Mouse (Mus musculus): ENCODE measurements around the gene Pwwp2b. TPM values are rescaled to one million over a fixed set of nuclear protein-coding genes. Genes with fewer than 3 reads are reported as not detected.

Gene Pwwp2b
- total and polyA plus RNA-seq, 3 experiments, result 1.9 to 4.3 TPM; not detected in 1

DNA sequence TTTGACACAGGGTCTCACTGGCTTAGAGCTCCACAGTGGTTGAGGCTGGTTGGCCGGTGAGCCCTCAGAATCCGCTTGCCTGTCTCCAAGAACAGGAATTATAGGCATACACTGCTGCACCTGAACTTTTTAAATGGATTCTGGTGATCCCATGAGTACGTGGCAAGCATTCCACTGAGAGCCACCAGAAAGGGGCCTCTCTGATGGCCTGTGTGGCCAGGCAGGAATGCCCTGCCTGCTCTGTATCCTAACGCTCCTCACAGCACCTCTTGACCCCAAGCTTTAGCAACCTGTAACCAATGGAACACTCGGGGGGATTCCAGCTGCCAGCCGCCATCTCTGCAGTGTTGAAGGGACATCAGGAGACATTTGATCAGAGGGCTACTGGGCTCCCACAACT, 36.5 kb upstream of the Pwwp2b start:
- Histone ChIP-seq H3K4me3 (ENCODE audit: control insufficient read depth in 1 of 2, insufficient read depth in 1 of 2, low read depth in 2 of 2, low read length in 2 of 2) (no peak overlapping the region), H3K36me3 (ENCODE audit: control insufficient read depth in 1 of 2, insufficient read depth in 2 of 2, low read length in 2 of 2) (peaks cover 0 to 5% of the 10 kb centered on the region in 2 experiments; a peak in 2 of 4 replicates), H3K27me3 (ENCODE audit: control insufficient read depth in 1 of 2, insufficient read depth in 2 of 2, low read length in 2 of 2) (peaks cover 0 to 3% of the 10 kb centered on the region in 2 experiments; a peak in 1 of 4 replicates), H3K27ac (ENCODE audit: control insufficient read depth, low read depth, low read length) (no peak overlapping the region), H3K9ac (ENCODE audit: control insufficient read depth, low read depth, low read length, poor library complexity, severe bottlenecking) (no peak overlapping the region), H3K79me2 (ENCODE audit: control insufficient read depth, insufficient read depth, low read length, poor library complexity) (no peaks in the 10 kb centered on the region; the same call in 1 of the 2 replicates), H3K4me1 (ENCODE audit: control insufficient read depth in 1 of 2, insufficient read depth in 2 of 2, low read length in 2 of 2) (peaks cover 0 to 9% of the 10 kb centered on the region in 2 experiments; a peak in 2 of 4 replicates), H3K9me3 (replicated peaks; ENCODE audit: insufficient read depth, low read length) (no peaks in the 10 kb centered on the region)
- TF ChIP-seq SIN3A (IDR thresholded peaks at IDR 0.05; ENCODE audit: low read length) (no peak), POLR2AphosphoS2 (IDR thresholded peaks at IDR 0.05; ENCODE audit: low read length) (no peak), ZC3H11A (IDR thresholded peaks at IDR 0.05; ENCODE audit: low read depth, low read length) (no peak), ETS1 (IDR thresholded peaks at IDR 0.05; ENCODE audit: low read depth, low read length) (no peak), ZKSCAN1 (IDR thresholded peaks at IDR 0.05; ENCODE audit: low read depth, low read length) (no peak), BHLHE40 (IDR thresholded peaks at IDR 0.05; ENCODE audit: borderline replicate concordance, low read depth, low read length) (no peak), NELFE (IDR thresholded peaks at IDR 0.05; ENCODE audit: low read depth, low read length) (no peak), MXI1 (IDR thresholded peaks at IDR 0.05; ENCODE audit: low read depth, low read length) (no peak), MYC (IDR thresholded peaks at IDR 0.05; ENCODE audit: low read depth, low read length) (no peak)
- DNase-seq (ENCODE audit: low read depth, low spot score), result no peak

DNA sequence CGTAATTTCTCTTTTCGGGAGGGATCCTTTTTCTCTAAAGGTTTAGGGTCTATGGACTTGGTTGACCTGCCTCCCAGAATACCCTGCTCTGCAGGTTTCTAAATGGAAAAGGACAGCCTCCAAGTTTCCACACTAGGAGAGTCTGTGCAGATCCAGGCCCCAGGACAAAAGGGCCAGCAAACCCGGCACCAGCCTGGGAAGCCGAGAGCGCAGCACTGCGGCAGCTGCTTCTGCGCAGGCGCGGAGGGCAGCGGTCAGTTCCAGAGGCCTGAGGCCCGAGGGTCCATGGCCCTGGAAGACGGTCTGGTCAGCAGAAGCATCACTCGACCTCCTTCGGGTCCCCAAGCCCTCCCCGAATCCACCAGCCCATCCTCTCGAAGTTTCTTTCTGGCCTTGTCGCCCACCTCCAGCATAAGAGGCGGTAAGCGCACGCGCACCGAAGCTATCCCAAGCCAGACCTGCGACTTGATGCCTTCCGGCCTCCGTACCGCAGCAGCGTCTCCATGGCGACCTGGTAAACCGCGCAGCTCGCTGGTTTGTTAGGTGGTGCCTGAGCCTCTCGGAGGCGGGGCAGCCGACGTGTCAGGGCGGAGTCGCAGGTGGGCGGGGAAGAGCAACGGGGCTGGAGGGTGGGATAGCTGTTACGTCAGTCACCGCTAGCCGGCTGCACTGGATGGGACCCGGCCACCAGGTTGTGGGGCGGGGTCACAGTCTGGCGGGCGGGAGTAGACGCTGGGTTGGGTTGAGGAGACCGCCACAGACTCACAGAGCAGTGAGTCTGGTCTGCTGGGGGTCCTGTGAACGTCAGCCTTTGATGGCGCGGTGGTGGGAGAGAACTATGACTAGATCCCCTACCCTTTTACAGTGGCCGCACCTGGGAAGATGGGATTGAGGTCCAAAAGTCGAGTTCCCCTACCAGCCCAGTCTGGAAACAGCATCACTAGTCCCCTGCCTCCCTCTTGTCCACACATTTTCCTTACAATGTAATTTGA, 35.2 kb upstream of the Pwwp2b start, which contains the start of the genes Lrrc27 and Stk32c:
Lrrc27 (plus strand) TSS at position 235 of the 992 bp plus-strand sequence.
Stk32c (minus strand) TSS at position 554 of the 992 bp plus-strand sequence.
- H3K27ac ChIP-seq (ENCODE audit: control insufficient read depth, low read depth, low read length), result peak within 1 kb of the TSS; percentile 61
- H3K36me3 ChIP-seq (ENCODE audit: control insufficient read depth in 1 of 2, insufficient read depth in 2 of 2, low read length in 2 of 2), result peaks cover 0 to 5% of the 10 kb centered on the region in 2 experiments; a peak in 2 of 4 replicates
- no peaks in the 10 kb centered on the region for H3K9me3 ChIP-seq (replicated peaks; ENCODE audit: insufficient read depth, low read length)
- H3K9ac ChIP-seq (ENCODE audit: control insufficient read depth, low read depth, low read length, poor library complexity, severe bottlenecking), result peak within 1 kb of the TSS; percentile 94
- peaks cover 0 to 9% of the 10 kb centered on the region in 2 experiments; a peak in 2 of 4 replicates for H3K4me1 ChIP-seq (ENCODE audit: control insufficient read depth in 1 of 2, insufficient read depth in 2 of 2, low read length in 2 of 2)
- H3K27me3 ChIP-seq (ENCODE audit: control insufficient read depth in 1 of 2, insufficient read depth in 2 of 2, low read length in 2 of 2), result no peaks in the 10 kb centered on the region
- no peaks in the 10 kb centered on the region; the same call in 1 of the 2 replicates for H3K79me2 ChIP-seq (ENCODE audit: control insufficient read depth, insufficient read depth, low read length, poor library complexity)
- peak; percentile 99 for DNase-seq (ENCODE audit: low read depth, low spot score)
- peak within 1 kb of the TSS; percentile 84 to 88 for H3K4me3 ChIP-seq (ENCODE audit: control insufficient read depth in 1 of 2, insufficient read depth in 1 of 2, low read depth in 2 of 2, low read length in 2 of 2)
- TF ChIP-seq HCFC1 (IDR thresholded peaks at IDR 0.05; ENCODE audit: low read depth, low read length) (peak; percentile 87), ZMIZ1 (IDR thresholded peaks at IDR 0.05; ENCODE audit: low read depth, low read length) (peak; percentile 51; the same call in 1 of the 2 replicates), KAT2A (conservative IDR thresholded peaks at IDR 0.05; ENCODE audit: low read depth, low read length) (no peak; the same call in 1 of the 2 replicates), GATA1 (IDR thresholded peaks at IDR 0.05; ENCODE audit: low read depth, low read length) (no peak), MAZ (IDR thresholded peaks at IDR 0.05; ENCODE audit: low read depth, low read length) (peak; percentile 42; the same call in 1 of the 2 replicates), ZKSCAN1 (IDR thresholded peaks at IDR 0.05; ENCODE audit: low read depth, low read length) (no peak), USF1 (IDR thresholded peaks at IDR 0.05; ENCODE audit: low read depth, low read length) (0 out of 2 replicates have a peak, but pooled peaks have one; percentile 13), TCF12 (IDR thresholded peaks at IDR 0.05; ENCODE audit: low read depth, low read length) (peak; percentile 46), RAD21 (IDR thresholded peaks at IDR 0.05; ENCODE audit: low read depth, low read length) (no peak), CTCF (IDR thresholded peaks at IDR 0.05 in 2 of 3, conservative IDR thresholded peaks at IDR 0.05 in 1 of 3; ENCODE audit: control insufficient read depth in 1 of 3, insufficient read depth in 1 of 3, low read depth in 2 of 3, low read length in 3 of 3, poor library complexity in 1 of 3, severe bottlenecking in 1 of 3) (no peak), MAFK (IDR thresholded peaks at IDR 0.05; ENCODE audit: borderline replicate concordance, low read depth, low read length) (no peak), CHD2 (IDR thresholded peaks at IDR 0.05; ENCODE audit: low read length) (no peak), NELFE (IDR thresholded peaks at IDR 0.05; ENCODE audit: low read depth, low read length) (peak; percentile 79), ZC3H11A (IDR thresholded peaks at IDR 0.05; ENCODE audit: low read depth, low read length) (no peak), E2F4 (IDR thresholded peaks at IDR 0.05; ENCODE audit: borderline replicate concordance, low read depth, low read length) (no peak), POLR2A (IDR thresholded peaks at IDR 0.05; ENCODE audit: control insufficient read depth in 1 of 2, insufficient read depth in 1 of 2, low read depth in 1 of 2, low read length in 2 of 2, poor library complexity in 1 of 2) (peak; percentile 58 to 82), RCOR1 (IDR thresholded peaks at IDR 0.05; ENCODE audit: low read depth, low read length) (no peak), MEF2A (IDR thresholded peaks at IDR 0.05; ENCODE audit: extremely low read depth, insufficient replicate concordance, low read depth, low read length, poor library complexity, severe bottlenecking) (no peak), POLR2AphosphoS2 (IDR thresholded peaks at IDR 0.05; ENCODE audit: low read length) (peak; percentile 74; the same call in 1 of the 2 replicates), ZNF384 (IDR thresholded peaks at IDR 0.05; ENCODE audit: low read depth, low read length) (no peak), NRF1 (IDR thresholded peaks at IDR 0.05; ENCODE audit: insufficient read depth, low read depth, low read length, poor library complexity, severe bottlenecking) (peak; percentile 80), ETS1 (IDR thresholded peaks at IDR 0.05; ENCODE audit: low read depth, low read length) (peak; percentile 28; the same call in 1 of the 2 replicates), EP300 (IDR thresholded peaks at IDR 0.05; ENCODE audit: low read depth in 1 of 2, low read length in 2 of 2) (no peak)

Data from MEL (cell line).